Mouse (Mus musculus): ENCODE measurements around the gene Srpk2. TPM values are rescaled to one million over a fixed set of nuclear protein-coding genes. Genes with fewer than 3 reads are reported as not detected.
"Not testable (repeated sequence)": the region's sequence is repeated elsewhere in the genome, so short reads cannot be mapped to it uniquely, and the experiment has no call there.

Gene Srpk2
- polyA plus RNA-seq, 1 experiment from 2014 or later: 124 TPM

DNA sequence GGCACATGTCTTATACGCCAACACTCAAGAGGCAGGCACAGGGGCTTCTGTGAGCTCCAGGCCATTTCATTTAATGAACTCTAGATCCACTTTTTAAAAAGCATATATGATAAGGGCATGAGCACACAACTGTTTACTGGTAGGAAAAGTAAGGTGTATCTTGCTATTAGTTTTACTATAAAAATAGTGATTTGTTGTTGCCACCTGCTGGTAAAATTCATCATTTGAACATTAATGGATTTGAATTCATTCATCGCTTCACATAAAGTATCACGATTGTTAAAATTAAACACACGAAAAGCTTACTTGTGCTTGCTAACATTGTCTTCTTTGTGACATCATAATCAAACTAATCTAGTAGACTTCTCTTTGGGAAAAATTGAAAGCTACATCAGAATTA lies 27.8 kb downstream of the Srpk2 start:
- no peak for ATAC-seq (ENCODE audit: low read depth)
- H3K9ac ChIP-seq (replicated peaks; ENCODE audit: low read depth, low read length): no peak overlapping the region

GRCm38 (mm10) chr5:23655030-23655429 lies 29.4 kb downstream of the Srpk2 start:
- H3K4me3 ChIP-seq (ENCODE audit: low read depth, low read length): no peak overlapping the region
- no peaks in the 10 kb centered on the region for H3K27me3 ChIP-seq (ENCODE audit: control insufficient read depth, insufficient read depth, low read length)
- H3K27ac ChIP-seq (ENCODE audit: low read depth, low read length): no peak overlapping the region
- no peak overlapping the region for H3K4me2 ChIP-seq (ENCODE audit: low read depth, low read length)
- ATAC-seq (ENCODE audit: low read depth): no peak
- H3K9me3 ChIP-seq (ENCODE audit: control insufficient read depth, low read length): no peaks in the 10 kb centered on the region
- H3K36me3 ChIP-seq (ENCODE audit: control insufficient read depth, insufficient read depth, low read length): no peaks in the 10 kb centered on the region
- 84% methylated on average over 1 of the region's 1 CpGs for WGBS
- H3K4me1 ChIP-seq (ENCODE audit: control insufficient read depth, insufficient read depth, low read length): no peaks in the 10 kb centered on the region
- H3K9ac ChIP-seq (replicated peaks; ENCODE audit: low read depth, low read length): no peak overlapping the region

More for the DNA sequence above, 27.8 kb downstream of the Srpk2 start:
- no peaks in the 10 kb centered on the region for H3K9me3 ChIP-seq (ENCODE audit: control insufficient read depth, low read length)
- 92% methylated on average over 4 of the region's 4 CpGs for WGBS
- H3K4me1 ChIP-seq (ENCODE audit: control insufficient read depth, insufficient read depth, low read length): no peaks in the 10 kb centered on the region
- no peak overlapping the region for H3K27ac ChIP-seq (ENCODE audit: low read depth, low read length)
- H3K4me2 ChIP-seq (ENCODE audit: low read depth, low read length): no peak overlapping the region
- no peaks in the 10 kb centered on the region for H3K27me3 ChIP-seq (ENCODE audit: control insufficient read depth, insufficient read depth, low read length)
- H3K36me3 ChIP-seq (ENCODE audit: control insufficient read depth, insufficient read depth, low read length): no peaks in the 10 kb centered on the region
- H3K4me3 ChIP-seq (ENCODE audit: low read depth, low read length): no peak overlapping the region

DNA sequence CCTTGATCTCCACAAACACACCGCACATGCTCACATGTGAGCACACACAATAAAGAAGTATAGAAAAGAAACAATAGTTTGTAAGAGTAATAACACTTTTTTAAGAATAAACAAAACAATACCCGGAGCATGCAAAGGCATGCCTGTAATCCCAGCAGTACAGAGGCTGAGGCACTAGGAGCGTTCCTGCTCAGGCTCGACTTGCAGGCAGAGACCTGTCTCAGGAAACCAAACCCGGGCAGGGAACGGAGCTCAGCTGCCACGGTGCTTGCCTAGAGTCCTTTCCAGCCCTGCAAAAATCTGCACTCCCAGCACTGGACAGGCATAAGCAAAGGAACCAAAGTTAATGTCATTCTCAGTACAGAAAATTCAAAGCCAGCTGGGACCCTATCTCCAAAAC lies 32.1 kb downstream of the Srpk2 start:
- H3K36me3 ChIP-seq (ENCODE audit: control insufficient read depth, insufficient read depth, low read length): no peaks in the 10 kb centered on the region
- WGBS: 86% methylated on average over 7 of the region's 7 CpGs
- no peak overlapping the region for H3K4me3 ChIP-seq (ENCODE audit: low read depth, low read length)
- no peaks in the 10 kb centered on the region for H3K27me3 ChIP-seq (ENCODE audit: control insufficient read depth, insufficient read depth, low read length)
- no peak for ATAC-seq (ENCODE audit: low read depth)
- no peak overlapping the region for H3K4me2 ChIP-seq (ENCODE audit: low read depth, low read length)
- H3K9ac ChIP-seq (replicated peaks; ENCODE audit: low read depth, low read length): no peak overlapping the region
- H3K27ac ChIP-seq (ENCODE audit: low read depth, low read length): no peak overlapping the region
- H3K4me1 ChIP-seq (ENCODE audit: control insufficient read depth, insufficient read depth, low read length): no peaks in the 10 kb centered on the region
- no peaks in the 10 kb centered on the region for H3K9me3 ChIP-seq (ENCODE audit: control insufficient read depth, low read length)

- Histone ChIP-seq H3K27me3 (ENCODE audit: control insufficient read depth, insufficient read depth, low read length) (no peaks in the 10 kb centered on the region), H3K4me1 (ENCODE audit: control insufficient read depth, insufficient read depth, low read length) (no peaks in the 10 kb centered on the region), H3K9me3 (ENCODE audit: control insufficient read depth, low read length) (no peaks in the 10 kb centered on the region), H3K36me3 (ENCODE audit: control insufficient read depth, insufficient read depth, low read length) (no peaks in the 10 kb centered on the region), H3K9ac (replicated peaks; ENCODE audit: low read depth, low read length) (no peak overlapping the region), H3K4me2 (ENCODE audit: low read depth, low read length) (no peak overlapping the region), H3K4me3 (ENCODE audit: low read depth, low read length) (no peak overlapping the region), H3K27ac (ENCODE audit: low read depth, low read length) (no peak overlapping the region)
- WGBS: 94% methylated on average over 3 of the region's 3 CpGs
- no peak for ATAC-seq (ENCODE audit: low read depth)
Observed at GRCm38 (mm10) chr5:23651786-23652185, 32.6 kb downstream of the Srpk2 start.

DNA sequence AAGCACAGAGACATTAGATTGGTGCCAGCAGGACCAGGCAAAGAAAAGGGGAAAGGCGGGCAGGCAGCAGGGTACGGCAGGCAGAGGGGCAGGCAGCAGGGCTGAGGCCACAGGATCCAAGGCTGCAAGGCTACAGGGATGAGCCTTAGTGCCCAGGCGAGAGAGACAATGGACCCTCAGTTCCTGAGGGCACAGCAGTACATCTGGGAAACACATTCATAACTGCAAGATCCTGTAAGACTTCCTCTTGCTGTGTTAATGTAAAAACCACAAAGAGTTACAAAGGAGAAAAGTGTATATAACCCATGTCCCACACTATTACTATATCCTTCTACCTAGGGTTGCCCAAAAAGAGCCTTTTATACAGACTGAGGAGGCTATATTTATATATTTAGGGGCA lies 33.9 kb downstream of the Srpk2 start:
- no peak overlapping the region for H3K27ac ChIP-seq (ENCODE audit: low read depth, low read length)
- ATAC-seq (ENCODE audit: low read depth): no peak
- no peaks in the 10 kb centered on the region for H3K27me3 ChIP-seq (ENCODE audit: control insufficient read depth, insufficient read depth, low read length)
- H3K4me2 ChIP-seq (ENCODE audit: low read depth, low read length): no peak overlapping the region
- H3K4me1 ChIP-seq (ENCODE audit: control insufficient read depth, insufficient read depth, low read length): no peaks in the 10 kb centered on the region
- 78% methylated on average over 3 of the region's 3 CpGs for WGBS
- H3K9ac ChIP-seq (replicated peaks; ENCODE audit: low read depth, low read length): no peak overlapping the region
- H3K4me3 ChIP-seq (ENCODE audit: low read depth, low read length): no peak overlapping the region
- H3K9me3 ChIP-seq (ENCODE audit: control insufficient read depth, low read length): no peaks in the 10 kb centered on the region
- H3K36me3 ChIP-seq (ENCODE audit: control insufficient read depth, insufficient read depth, low read length): no peaks in the 10 kb centered on the region

DNA sequence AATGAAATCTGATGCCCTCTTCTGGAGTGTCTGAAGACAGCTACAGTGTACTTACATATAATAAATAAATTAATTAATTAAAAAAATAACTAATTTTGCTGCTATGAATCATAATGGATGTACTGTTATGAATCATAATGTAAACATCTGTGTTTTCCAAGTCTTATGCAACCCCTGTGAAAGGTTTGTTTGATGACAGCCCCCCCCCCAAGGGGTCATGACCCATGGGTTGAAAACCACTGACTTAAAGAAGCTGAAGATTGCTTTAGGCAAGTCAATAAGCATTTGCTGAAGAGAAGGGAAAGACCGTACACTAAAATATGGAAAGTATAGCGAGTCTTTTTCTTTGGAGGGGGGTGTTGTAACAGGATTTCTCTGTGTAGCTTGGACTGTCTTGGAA lies 35.2 kb downstream of the Srpk2 start:
- no peaks in the 10 kb centered on the region for H3K4me1 ChIP-seq (ENCODE audit: control insufficient read depth, insufficient read depth, low read length)
- no peak overlapping the region for H3K4me2 ChIP-seq (ENCODE audit: low read depth, low read length)
- no peak for ATAC-seq (ENCODE audit: low read depth)
- H3K4me3 ChIP-seq (ENCODE audit: low read depth, low read length): no peak overlapping the region
- no peaks in the 10 kb centered on the region for H3K9me3 ChIP-seq (ENCODE audit: control insufficient read depth, low read length)
- no peaks in the 10 kb centered on the region for H3K36me3 ChIP-seq (ENCODE audit: control insufficient read depth, insufficient read depth, low read length)
- H3K27me3 ChIP-seq (ENCODE audit: control insufficient read depth, insufficient read depth, low read length): no peaks in the 10 kb centered on the region
- H3K27ac ChIP-seq (ENCODE audit: low read depth, low read length): no peak overlapping the region
- WGBS: 94% methylated on average over 2 of the region's 2 CpGs
- no peak overlapping the region for H3K9ac ChIP-seq (replicated peaks; ENCODE audit: low read depth, low read length)

DNA sequence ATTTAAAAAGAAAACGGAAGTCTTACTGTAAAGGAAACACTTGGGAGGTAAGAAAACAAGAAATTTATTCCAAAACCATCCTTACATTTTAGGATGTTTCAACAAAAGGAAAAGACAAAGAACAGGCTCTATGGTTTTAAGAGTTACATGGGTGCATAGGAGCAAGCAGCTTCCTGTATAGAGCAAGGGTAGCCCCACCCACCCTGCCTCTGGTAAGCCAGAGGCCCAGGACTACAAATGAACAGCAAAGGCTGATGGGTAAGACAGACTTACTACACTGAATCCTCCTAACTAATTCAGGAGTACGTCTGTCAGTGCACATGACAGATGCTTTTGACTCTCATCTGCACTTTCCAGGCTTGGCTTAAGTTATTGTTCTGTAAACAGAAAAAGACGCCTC lies 38.7 kb downstream of the Srpk2 start:
- no peak overlapping the region for H3K4me2 ChIP-seq (ENCODE audit: low read depth, low read length)
- no peaks in the 10 kb centered on the region for H3K9me3 ChIP-seq (ENCODE audit: control insufficient read depth, low read length)
- no peaks in the 10 kb centered on the region for H3K27me3 ChIP-seq (ENCODE audit: control insufficient read depth, insufficient read depth, low read length)
- H3K27ac ChIP-seq (ENCODE audit: low read depth, low read length): no peak overlapping the region
- 93% methylated on average over 3 of the region's 3 CpGs for WGBS
- H3K36me3 ChIP-seq (ENCODE audit: control insufficient read depth, insufficient read depth, low read length): no peaks in the 10 kb centered on the region
- H3K4me1 ChIP-seq (ENCODE audit: control insufficient read depth, insufficient read depth, low read length): no peaks in the 10 kb centered on the region
- no peak for ATAC-seq (ENCODE audit: low read depth)
- H3K9ac ChIP-seq (replicated peaks; ENCODE audit: low read depth, low read length): no peak overlapping the region
- H3K4me3 ChIP-seq (ENCODE audit: low read depth, low read length): no peak overlapping the region

GRCm38 (mm10) chr5:23639193-23639592 lies 45.2 kb downstream of the Srpk2 start:
- not testable (repeated sequence) for H3K4me3 ChIP-seq (ENCODE audit: low read depth, low read length); H3K36me3 ChIP-seq (ENCODE audit: control insufficient read depth, insufficient read depth, low read length); H3K9me3 ChIP-seq (ENCODE audit: control insufficient read depth, low read length); H3K27ac ChIP-seq (ENCODE audit: low read depth, low read length); H3K4me1 ChIP-seq (ENCODE audit: control insufficient read depth, insufficient read depth, low read length); H3K9ac ChIP-seq (replicated peaks; ENCODE audit: low read depth, low read length); H3K27me3 ChIP-seq (ENCODE audit: control insufficient read depth, insufficient read depth, low read length); ATAC-seq (ENCODE audit: low read depth); H3K4me2 ChIP-seq (ENCODE audit: low read depth, low read length)

GRCm38 (mm10) chr5:23638023-23638422 lies 46.4 kb downstream of the Srpk2 start:
- H3K9me3 ChIP-seq (ENCODE audit: control insufficient read depth, low read length): no peaks in the 10 kb centered on the region
- no peak overlapping the region for H3K4me2 ChIP-seq (ENCODE audit: low read depth, low read length)
- no peaks in the 10 kb centered on the region for H3K36me3 ChIP-seq (ENCODE audit: control insufficient read depth, insufficient read depth, low read length)
- no peak overlapping the region for H3K9ac ChIP-seq (replicated peaks; ENCODE audit: low read depth, low read length)
- H3K4me1 ChIP-seq (ENCODE audit: control insufficient read depth, insufficient read depth, low read length): no peaks in the 10 kb centered on the region
- no peak overlapping the region for H3K27ac ChIP-seq (ENCODE audit: low read depth, low read length)
- no peak for ATAC-seq (ENCODE audit: low read depth)
- no peaks in the 10 kb centered on the region for H3K27me3 ChIP-seq (ENCODE audit: control insufficient read depth, insufficient read depth, low read length)
- H3K4me3 ChIP-seq (ENCODE audit: low read depth, low read length): no peak overlapping the region
- 91% methylated on average over 4 of the region's 4 CpGs for WGBS

- Histone ChIP-seq H3K9ac (replicated peaks; ENCODE audit: low read depth, low read length) (no peak overlapping the region), H3K4me1 (ENCODE audit: control insufficient read depth, insufficient read depth, low read length) (no peaks in the 10 kb centered on the region), H3K9me3 (ENCODE audit: control insufficient read depth, low read length) (no peaks in the 10 kb centered on the region), H3K4me2 (ENCODE audit: low read depth, low read length) (no peak overlapping the region), H3K27me3 (ENCODE audit: control insufficient read depth, insufficient read depth, low read length) (no peaks in the 10 kb centered on the region), H3K4me3 (ENCODE audit: low read depth, low read length) (no peak overlapping the region), H3K36me3 (ENCODE audit: control insufficient read depth, insufficient read depth, low read length) (no peaks in the 10 kb centered on the region), H3K27ac (ENCODE audit: low read depth, low read length) (no peak overlapping the region)
- ATAC-seq (ENCODE audit: low read depth): no peak
- 94% methylated on average over 8 of the region's 8 CpGs for WGBS
Observed at GRCm38 (mm10) chr5:23637337-23637736, 47.1 kb downstream of the Srpk2 start.
